Mouse (Mus musculus): ENCODE measurements at regions not wholly inside any gene's neighbourhood (a gene's known extent, or its start where the extent isn't known, plus 50 kb on each side); places are given as distances from the start of the nearest gene placed in this dataset.

DNA sequence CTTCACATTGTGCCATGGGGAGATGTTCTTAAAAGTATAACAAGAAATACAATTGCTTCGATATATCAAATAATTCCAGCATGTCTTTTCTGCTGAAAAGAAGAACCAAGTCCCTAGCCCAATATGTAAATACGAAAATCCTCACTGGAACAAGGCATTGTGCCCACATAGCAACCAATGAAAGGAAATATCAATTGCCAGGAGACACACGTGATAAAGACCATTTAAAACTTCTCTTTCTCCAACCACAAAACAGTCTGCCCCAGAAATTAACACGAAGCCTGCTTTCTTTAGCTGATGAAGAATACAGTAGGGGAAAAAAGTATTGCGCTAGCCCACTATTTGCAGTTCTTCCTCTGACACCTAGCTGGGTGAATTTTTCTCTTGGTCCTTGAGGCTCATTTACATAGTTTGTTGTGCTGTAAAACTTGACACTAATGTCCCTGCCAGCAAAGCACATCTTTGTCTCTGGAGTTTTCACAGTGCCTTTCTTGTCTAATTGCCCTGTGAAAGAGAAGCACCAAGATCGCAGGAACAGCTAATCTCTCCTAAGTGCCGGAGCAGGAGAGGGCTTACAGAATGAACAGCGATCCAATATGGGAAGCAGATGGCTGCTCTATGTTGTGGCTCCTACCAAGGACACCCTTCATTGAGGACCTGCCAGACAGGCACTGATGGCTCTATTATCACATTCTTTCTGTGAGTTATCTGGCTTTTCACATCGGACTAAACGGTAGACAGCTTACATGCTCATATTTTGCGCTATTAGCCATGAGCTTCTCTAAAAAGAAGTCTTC lies 272.7 kb downstream of the Csnka2ip start:
- Histone ChIP-seq H3K9me3 (ENCODE audit: control insufficient read depth, low read length) (no peaks in the 10 kb centered on the region), H3K27me3 (ENCODE audit: control insufficient read depth, insufficient read depth, low read length) (no peaks in the 10 kb centered on the region), H3K36me3 (ENCODE audit: control insufficient read depth, insufficient read depth, low read length) (no peaks in the 10 kb centered on the region), H3K4me2 (replicated peaks; ENCODE audit: low read depth, low read length, severe bottlenecking) (no peak overlapping the region), H3K4me3 (replicated peaks; ENCODE audit: low read length) (no peak overlapping the region), H3K27ac (replicated peaks; ENCODE audit: low read depth, low read length) (no peak overlapping the region), H3K9ac (ENCODE audit: low read depth, low read length, severe bottlenecking) (no peak overlapping the region), H3K4me1 (ENCODE audit: control insufficient read depth, insufficient read depth, low read length) (no peaks in the 10 kb centered on the region)
- no peak for TF ChIP-seq POLR2A (IDR thresholded peaks at IDR 0.05; ENCODE audit: borderline replicate concordance, extremely low read depth, insufficient read depth, insufficient read length)
- ATAC-seq (ENCODE audit: low FRiP score, low read depth): no peak
- 74% methylated on average over 11 of the region's 11 CpGs for WGBS
- DNase-seq (ENCODE audit: low spot score): no peak

DNA sequence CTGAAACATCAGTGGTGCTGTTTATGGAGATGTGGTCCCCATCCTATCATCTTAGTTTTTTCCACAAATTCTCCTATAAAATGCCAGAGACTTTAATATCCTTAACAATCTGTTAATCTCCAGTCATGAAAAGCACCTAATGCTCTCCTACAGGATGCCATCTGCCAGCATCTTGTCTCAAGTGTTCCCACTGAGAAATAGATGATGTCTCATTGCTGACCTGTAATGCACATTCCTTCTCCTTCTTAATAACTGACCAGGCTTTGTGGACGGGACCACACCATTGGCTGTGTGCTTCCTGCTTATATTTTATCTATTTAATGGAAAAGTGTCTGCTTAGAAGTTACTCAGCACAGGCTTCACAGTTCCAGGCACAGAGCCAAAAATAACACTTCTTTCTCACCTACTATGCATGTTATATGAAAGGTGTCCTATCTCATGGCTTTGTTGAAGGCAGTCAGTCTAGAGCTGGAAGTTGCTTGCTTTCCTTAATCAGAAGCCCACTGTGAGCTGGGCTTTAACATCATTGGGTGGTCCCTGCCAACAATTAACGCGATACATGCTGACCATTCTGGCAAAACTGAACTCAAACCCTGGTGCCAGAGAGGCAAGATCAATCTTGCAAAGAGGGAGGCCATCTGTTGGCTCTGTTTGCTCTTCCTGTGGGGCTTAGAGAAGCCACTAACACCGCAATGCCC lies 283.3 kb downstream of the Csnka2ip start:
- no peak for TF ChIP-seq POLR2A (IDR thresholded peaks at IDR 0.05; ENCODE audit: borderline replicate concordance, extremely low read depth, insufficient read depth, insufficient read length)
- H3K27me3 ChIP-seq (ENCODE audit: control insufficient read depth, insufficient read depth, low read length): no peaks in the 10 kb centered on the region
- no peaks in the 10 kb centered on the region for H3K36me3 ChIP-seq (ENCODE audit: control insufficient read depth, insufficient read depth, low read length)
- no peak overlapping the region for H3K27ac ChIP-seq (replicated peaks; ENCODE audit: low read depth, low read length)
- WGBS: 75% methylated on average over 4 of the region's 4 CpGs
- DNase-seq (ENCODE audit: low spot score): no peak
- H3K4me2 ChIP-seq (replicated peaks; ENCODE audit: low read depth, low read length, severe bottlenecking): no peak overlapping the region
- ATAC-seq (ENCODE audit: low FRiP score, low read depth): no peak
- no peaks in the 10 kb centered on the region for H3K4me1 ChIP-seq (ENCODE audit: control insufficient read depth, insufficient read depth, low read length)
- no peaks in the 10 kb centered on the region for H3K9me3 ChIP-seq (ENCODE audit: control insufficient read depth, low read length)
- no peak overlapping the region for H3K4me3 ChIP-seq (replicated peaks; ENCODE audit: low read length)
- no peak overlapping the region for H3K9ac ChIP-seq (ENCODE audit: low read depth, low read length, severe bottlenecking)

DNA sequence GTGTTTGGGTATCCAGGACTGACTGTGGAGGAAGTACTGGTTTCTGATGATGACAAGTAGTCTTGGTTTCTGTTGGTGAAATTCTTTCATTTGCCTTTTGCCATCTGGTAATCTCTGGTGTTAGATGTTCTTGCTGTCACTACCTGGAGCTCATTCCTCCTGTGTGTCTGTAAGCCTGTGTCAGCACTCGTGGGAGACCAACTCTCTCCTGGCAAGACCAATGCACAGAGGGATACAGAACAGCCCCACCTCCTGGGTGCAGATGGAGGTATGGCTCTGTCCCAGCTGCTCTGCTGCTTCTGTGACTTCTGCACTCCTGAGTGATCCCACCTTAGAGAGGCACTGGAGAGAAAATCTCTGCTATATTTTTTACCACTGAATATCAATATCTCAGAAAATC lies 285.4 kb downstream of the Csnka2ip start:
- Histone ChIP-seq H3K27me3 (ENCODE audit: control insufficient read depth, insufficient read depth, low read length) (no peaks in the 10 kb centered on the region), H3K36me3 (ENCODE audit: control insufficient read depth, insufficient read depth, low read length) (no peaks in the 10 kb centered on the region), H3K9ac (ENCODE audit: low read depth, low read length, severe bottlenecking) (no peak overlapping the region), H3K4me2 (replicated peaks; ENCODE audit: low read depth, low read length, severe bottlenecking) (no peak overlapping the region), H3K4me1 (ENCODE audit: control insufficient read depth, insufficient read depth, low read length) (no peaks in the 10 kb centered on the region), H3K9me3 (ENCODE audit: control insufficient read depth, low read length) (no peaks in the 10 kb centered on the region), H3K27ac (replicated peaks; ENCODE audit: low read depth, low read length) (no peak overlapping the region), H3K4me3 (replicated peaks; ENCODE audit: low read length) (no peak overlapping the region)
- WGBS: 68% methylated on average over 1 of the region's 1 CpGs
- no peak for TF ChIP-seq POLR2A (IDR thresholded peaks at IDR 0.05; ENCODE audit: borderline replicate concordance, extremely low read depth, insufficient read depth, insufficient read length)
- ATAC-seq (ENCODE audit: low FRiP score, low read depth): no peak
- DNase-seq (ENCODE audit: low spot score): no peak

DNA sequence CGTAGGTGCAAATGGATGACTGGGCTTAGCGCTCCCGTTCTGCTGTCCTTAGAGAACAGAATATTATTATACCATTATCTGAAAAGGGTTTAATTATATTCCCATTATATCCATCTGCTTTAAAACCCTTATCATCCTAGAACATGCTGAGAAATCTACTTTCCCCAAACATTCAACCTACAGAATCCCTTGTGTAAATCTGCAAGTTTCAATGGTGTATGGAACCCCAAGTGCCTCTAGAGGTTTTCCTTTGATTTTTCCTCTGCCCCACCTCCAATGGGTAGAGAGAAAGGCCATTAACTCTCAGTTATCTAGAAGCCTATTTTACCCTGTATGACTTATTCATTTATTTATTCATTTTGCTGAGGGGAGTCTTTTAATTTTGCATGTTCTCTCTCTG lies 308.7 kb downstream of the Csnka2ip start:
- no peak for ATAC-seq (ENCODE audit: low FRiP score, low read depth)
- WGBS: 88% methylated on average over 3 of the region's 3 CpGs
- no peak for TF ChIP-seq POLR2A (IDR thresholded peaks at IDR 0.05; ENCODE audit: borderline replicate concordance, extremely low read depth, insufficient read depth, insufficient read length)

DNA sequence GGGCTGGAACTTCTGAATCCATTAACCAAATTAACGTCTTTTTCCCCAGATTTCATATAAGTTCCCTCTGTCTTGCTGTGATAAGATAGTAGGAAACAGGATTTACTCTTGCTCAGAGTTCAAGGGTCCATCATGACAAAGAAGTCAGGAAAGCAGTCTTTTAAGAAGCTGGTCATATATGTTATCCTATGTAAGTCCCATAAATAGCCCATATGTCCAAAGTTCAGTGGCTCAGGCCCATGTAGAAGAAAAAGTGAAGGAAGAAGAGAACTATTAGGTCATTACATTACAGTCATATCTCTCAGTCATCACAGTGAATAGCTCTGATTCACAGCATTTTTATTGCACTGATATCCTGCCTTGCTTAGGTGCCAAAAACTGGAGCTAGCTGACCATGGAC lies 316.9 kb downstream of the Csnka2ip start:
- 69% methylated on average over 1 of the region's 1 CpGs for WGBS
- Histone ChIP-seq H3K27me3 (ENCODE audit: control insufficient read depth, insufficient read depth, low read length) (no peaks in the 10 kb centered on the region), H3K4me3 (replicated peaks; ENCODE audit: low read length) (no peak overlapping the region), H3K9ac (ENCODE audit: low read depth, low read length, severe bottlenecking) (no peak overlapping the region), H3K27ac (replicated peaks; ENCODE audit: low read depth, low read length) (no peak overlapping the region), H3K4me1 (ENCODE audit: control insufficient read depth, insufficient read depth, low read length) (no peaks in the 10 kb centered on the region), H3K9me3 (ENCODE audit: control insufficient read depth, low read length) (no peaks in the 10 kb centered on the region), H3K4me2 (replicated peaks; ENCODE audit: low read depth, low read length, severe bottlenecking) (no peak overlapping the region), H3K36me3 (ENCODE audit: control insufficient read depth, insufficient read depth, low read length) (no peaks in the 10 kb centered on the region)
- DNase-seq (ENCODE audit: low spot score) (no peak), ATAC-seq (ENCODE audit: low FRiP score, low read depth) (no peak)
- no peak for TF ChIP-seq POLR2A (IDR thresholded peaks at IDR 0.05; ENCODE audit: borderline replicate concordance, extremely low read depth, insufficient read depth, insufficient read length)

More for the DNA sequence above, 308.7 kb downstream of the Csnka2ip start:
- H3K27me3 ChIP-seq (ENCODE audit: control insufficient read depth, insufficient read depth, low read length): no peaks in the 10 kb centered on the region
- H3K27ac ChIP-seq (replicated peaks; ENCODE audit: low read depth, low read length): no peak overlapping the region
- H3K4me1 ChIP-seq (ENCODE audit: control insufficient read depth, insufficient read depth, low read length): no peaks in the 10 kb centered on the region
- no peak for DNase-seq (ENCODE audit: low spot score)
- no peak overlapping the region for H3K9ac ChIP-seq (ENCODE audit: low read depth, low read length, severe bottlenecking)
- H3K4me2 ChIP-seq (replicated peaks; ENCODE audit: low read depth, low read length, severe bottlenecking): no peak overlapping the region
- no peaks in the 10 kb centered on the region for H3K9me3 ChIP-seq (ENCODE audit: control insufficient read depth, low read length)
- no peak overlapping the region for H3K4me3 ChIP-seq (replicated peaks; ENCODE audit: low read length)
- H3K36me3 ChIP-seq (ENCODE audit: control insufficient read depth, insufficient read depth, low read length): no peaks in the 10 kb centered on the region

Data from limb, embryonic 14.5 days (tissue).